Comparison of ENCODE assay signal across 19 mouse cellular contexts in genomic region chr9:77461371-77461915, GRCm38 (mm10).
DNase-seq lines count a peak whose midpoint lies in the region; ATAC-seq and TF ChIP-seq lines count a peak whose summit lies in the region.
"Had no signal": no experiment of that assay in that cellular context is flagged by ENCODE, and none has a peak within 500 bp of the region (broad histone marks: within the 10 kb centered on the region; RNA-seq: fewer than 3 reads in every experiment).

No protein-coding gene starts in this region.

- H3K4me3 ChIP-seq in heart, postnatal 0 days (ENCODE audit: low read depth, low read length): no peak overlapping the region
- H3K4me3 ChIP-seq in heart, embryonic 11.5 days (ENCODE audit: low read depth, low read length): no peak overlapping the region
- H3K4me3 ChIP-seq: embryonic facial prominence, embryonic 13.5 days; forebrain, embryonic 10.5 days; layer of hippocampus, adult 2 months; liver, embryonic 13.5 days; midbrain, embryonic 15.5 days had no signal

- no peak for ATAC-seq in heart, postnatal 0 days (ENCODE audit: insufficient read depth, low read depth)
- ATAC-seq in heart, embryonic 11.5 days (replicated peaks; ENCODE audit: insufficient number of reproducible peaks, low FRiP score, low TSS enrichment): no peak
- ATAC-seq: CD4-positive, CD25-positive, alpha-beta regulatory T cell, adult 4 months; lung, postnatal 0 days; midbrain, embryonic 15.5 days had no signal

- no peak overlapping the region for H3K4me2 ChIP-seq in heart, postnatal 0 days (ENCODE audit: low read depth, low read length)
- H3K4me2 ChIP-seq in heart, embryonic 11.5 days: no peak overlapping the region
- H3K4me2 ChIP-seq: embryonic facial prominence, embryonic 13.5 days; liver, embryonic 13.5 days; midbrain, embryonic 15.5 days had no signal

- H3K9ac ChIP-seq in heart, postnatal 0 days (replicated peaks; ENCODE audit: low read depth, low read length): no peak overlapping the region
- H3K9ac ChIP-seq in heart, embryonic 11.5 days (ENCODE audit: low read depth, low read length): no peak overlapping the region
- H3K9ac ChIP-seq: embryonic facial prominence, embryonic 13.5 days; liver, embryonic 13.5 days; midbrain, embryonic 15.5 days had no signal

- TF ChIP-seq CTCF in heart, postnatal 0 days (IDR thresholded peaks at IDR 0.05; ENCODE audit: low read depth): no peak

- peak overlapping the region; percentile 46 for H3K27ac ChIP-seq in heart, postnatal 0 days (ENCODE audit: low read depth)
- H3K27ac ChIP-seq in heart, embryonic 11.5 days (ENCODE audit: low read depth, low read length): no peak overlapping the region
- H3K27ac ChIP-seq: embryonic facial prominence, embryonic 13.5 days; forebrain, embryonic 10.5 days; layer of hippocampus, adult 2 months; liver, embryonic 13.5 days; midbrain, embryonic 15.5 days had no signal

- H3K36me3 ChIP-seq in heart, postnatal 0 days (replicated peaks; ENCODE audit: control insufficient read depth, insufficient read depth, low read length): peaks cover 14% of the 10 kb centered on the region
- no peaks in the 10 kb centered on the region for H3K36me3 ChIP-seq in heart, embryonic 11.5 days (ENCODE audit: control insufficient read depth, insufficient read depth, low read length)
- H3K36me3 ChIP-seq: G1E; liver, embryonic 13.5 days; midbrain, embryonic 15.5 days had no signal

- no peak for TF ChIP-seq EP300 in heart, postnatal 0 days (IDR thresholded peaks at IDR 0.05; ENCODE audit: low read depth)

- no peaks in the 10 kb centered on the region for H3K9me3 ChIP-seq in heart, postnatal 0 days (replicated peaks; ENCODE audit: control insufficient read depth, low read length)
- H3K9me3 ChIP-seq in heart, embryonic 11.5 days (replicated peaks; ENCODE audit: control insufficient read depth, low read length): no peaks in the 10 kb centered on the region
- H3K9me3 ChIP-seq: embryonic facial prominence, embryonic 13.5 days; forebrain, embryonic 10.5 days; liver, embryonic 13.5 days; midbrain, embryonic 15.5 days had no signal

- H3K4me1 ChIP-seq in heart, postnatal 0 days (ENCODE audit: control insufficient read depth, insufficient read depth): peaks cover 35% of the 10 kb centered on the region
- H3K4me1 ChIP-seq in heart, embryonic 11.5 days (ENCODE audit: control insufficient read depth, insufficient read depth, low read length): peaks cover 35% of the 10 kb centered on the region

- WGBS in heart, postnatal 0 days: 64% methylated on average over 9 of the region's 9 CpGs
- WGBS in heart, embryonic 11.5 days (ENCODE audit: insufficient replicate concordance): 68% methylated on average over 9 of the region's 9 CpGs

- no peak for DNase-seq in heart, postnatal 0 days (ENCODE audit: low spot score)
- peak; percentile 60 for DNase-seq in kidney, adult 18-20 months
- DNase-seq in kidney, adult 9 months: peak; percentile 88
- DNase-seq in kidney, postnatal 36 days: peak; percentile 78 to 85
- no peak for DNase-seq in lung, postnatal 4 days
- no peak for DNase-seq in B cell, adult 2 months
- DNase-seq: cerebellum, adult 8-10 months; gastrocnemius, postnatal 14 days; heart, postnatal 36 days; liver, embryonic 13.5 days; right cerebral cortex, adult 18-20 months had no signal

- H3K27me3 ChIP-seq in heart, postnatal 0 days (ENCODE audit: control insufficient read depth, insufficient read depth, low read length): no peaks in the 10 kb centered on the region
- no peaks in the 10 kb centered on the region for H3K27me3 ChIP-seq in heart, embryonic 11.5 days (ENCODE audit: control insufficient read depth, insufficient read depth, low read length)
- H3K27me3 ChIP-seq: embryonic facial prominence, embryonic 13.5 days; liver, embryonic 13.5 days; midbrain, embryonic 15.5 days had no signal

Comparison
In these comparisons a context has a peak if more than half of its experiments do, and no peak if none do; other contexts are left out.
1. DNase-seq: peak in kidney, adult 18-20 months (single experiment), kidney, adult 9 months (single experiment) and kidney, postnatal 36 days (2 of 2); none in heart, postnatal 0 days (single experiment), lung, postnatal 4 days (0 of 2) and B cell, adult 2 months (0 of 2).